Mouse (Mus musculus) stomach, embryonic 14.5 days (tissue): ENCODE measurements around the gene Slc9a2. TPM values are rescaled to one million over a fixed set of nuclear protein-coding genes. Genes with fewer than 3 reads are reported as not detected.

Experiments used
- ATAC-seq: fragments of 200-750 bp; cut with Nextera tagmentation; 2 replicates; pipeline ENCODE4 v1.8.0; 2017; ENCODE audit warnings: low read depth, moderate TSS enrichment; ENCODE audit not compliant: insufficient number of reproducible peaks, insufficient read depth, low FRiP score
- H3K27ac ChIP-seq: fragments of 300-500 bp; sonication (generic); 2 replicates; pipeline ENCODE4 v1.5.1; 2014; ENCODE audit warnings: mild to moderate bottlenecking, low read length, moderate library complexity, mixed read lengths
- H3K27me3 ChIP-seq: fragments of 300-500 bp; sonication (generic); 2 replicates; pipeline ENCODE4 v1.6.1; 2014; ENCODE audit warnings: low read length, control low read depth, mixed read lengths; ENCODE audit not compliant: control insufficient read depth, insufficient read depth
- H3K36me3 ChIP-seq: fragments of 300-500 bp; sonication (generic); 2 replicates; pipeline ENCODE4 v1.6.1; 2014; ENCODE audit warnings: mild to moderate bottlenecking, control low read depth, low read length, moderate library complexity, mixed read lengths; ENCODE audit not compliant: control insufficient read depth, insufficient read depth
- H3K4me1 ChIP-seq: fragments of 300-500 bp; sonication (generic); 2 replicates; pipeline ENCODE4 v1.6.1; 2014; ENCODE audit warnings: low read length, control low read depth, mixed read lengths; ENCODE audit not compliant: control insufficient read depth, insufficient read depth
- H3K4me2 ChIP-seq: fragments of 300-500 bp; sonication (generic); replicated peaks from 2 replicates; pipeline ENCODE4 v1.6.1; 2014; ENCODE audit warnings: low read depth, low read length, control low read depth
- H3K4me3 ChIP-seq: fragments of 300-500 bp; sonication (generic); 2 replicates; pipeline ENCODE4 v1.5.1; 2014; ENCODE audit warnings: low read depth, low read length, control low read depth
- H3K9ac ChIP-seq: fragments of 300-500 bp; sonication (generic); replicated peaks from 2 replicates; pipeline ENCODE4 v1.6.1; 2014; ENCODE audit warnings: low read depth, mild to moderate bottlenecking, control low read depth, low read length, moderate library complexity, mixed read lengths
- H3K9me3 ChIP-seq: fragments of 300-500 bp; sonication (generic); 2 replicates; pipeline ENCODE4 v1.6.1; 2016; ENCODE audit warnings: low read depth, low read length, control low read depth; ENCODE audit not compliant: control insufficient read depth
- WGBS: fragments of 180-500 bp; shearing (Covaris S2); extraction: QIAGEN DNeasy Blood & Tissue Kit; methylation state at CpG from one replicate; pipeline ENCODE4 v1.1.7; 2014; 5-methylcytosine and 5-hydroxymethylcytosine counted together
- polyA plus RNA-seq: library from polyadenylated mRNA; unstranded; fragments of >200 nt; fragmentation: Nextera tagmentation; extraction: Ambion mirVana; gene quantifications from 2 replicates; pipeline ENCODE4 v1.2.1, GENCODE M21; 2014

The Slc9a2 gene
- polyA plus RNA-seq, 1 experiment from 2014 or later, result 0.93 TPM

DNA sequence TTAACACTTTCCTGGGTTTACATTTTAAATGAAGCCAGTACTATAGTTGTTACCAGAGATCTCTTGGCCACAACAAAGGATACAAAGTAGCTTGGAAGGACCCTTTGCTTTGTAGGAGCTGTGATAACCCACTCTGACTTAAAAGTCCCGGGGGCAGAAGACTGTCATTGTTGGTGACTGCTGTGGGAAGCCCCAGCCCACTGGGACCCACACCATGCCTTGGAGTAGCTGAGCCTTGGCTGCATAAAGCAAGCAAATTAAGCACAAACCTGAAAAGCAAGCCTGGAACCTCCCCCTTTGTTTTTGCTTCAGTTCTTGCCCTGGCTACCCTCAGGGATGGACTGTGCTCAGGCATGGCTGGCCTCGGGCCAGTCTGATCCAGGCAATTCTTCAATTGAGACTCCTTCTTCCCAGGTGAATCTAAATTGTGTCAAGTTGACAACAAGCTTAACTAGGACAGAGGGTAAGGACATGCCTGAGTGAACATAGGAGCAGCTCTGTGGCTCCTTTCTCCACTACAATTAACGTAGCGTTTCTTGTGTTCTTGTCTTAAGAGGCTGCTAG, 89.0 kb downstream of the Slc9a2 start:
- no peaks in the 10 kb centered on the region for H3K27me3 ChIP-seq
- no peak overlapping the region for H3K4me2 ChIP-seq
- 72% methylated on average over 4 of the region's 4 CpGs for WGBS
- H3K9ac ChIP-seq, result no peak overlapping the region
- H3K9me3 ChIP-seq, result no peaks in the 10 kb centered on the region
- ATAC-seq, result no peak
- no peaks in the 10 kb centered on the region; the same call in 1 of the 2 replicates for H3K36me3 ChIP-seq
- no peak overlapping the region for H3K27ac ChIP-seq
- no peak overlapping the region for H3K4me3 ChIP-seq
- H3K4me1 ChIP-seq, result no peaks in the 10 kb centered on the region

DNA sequence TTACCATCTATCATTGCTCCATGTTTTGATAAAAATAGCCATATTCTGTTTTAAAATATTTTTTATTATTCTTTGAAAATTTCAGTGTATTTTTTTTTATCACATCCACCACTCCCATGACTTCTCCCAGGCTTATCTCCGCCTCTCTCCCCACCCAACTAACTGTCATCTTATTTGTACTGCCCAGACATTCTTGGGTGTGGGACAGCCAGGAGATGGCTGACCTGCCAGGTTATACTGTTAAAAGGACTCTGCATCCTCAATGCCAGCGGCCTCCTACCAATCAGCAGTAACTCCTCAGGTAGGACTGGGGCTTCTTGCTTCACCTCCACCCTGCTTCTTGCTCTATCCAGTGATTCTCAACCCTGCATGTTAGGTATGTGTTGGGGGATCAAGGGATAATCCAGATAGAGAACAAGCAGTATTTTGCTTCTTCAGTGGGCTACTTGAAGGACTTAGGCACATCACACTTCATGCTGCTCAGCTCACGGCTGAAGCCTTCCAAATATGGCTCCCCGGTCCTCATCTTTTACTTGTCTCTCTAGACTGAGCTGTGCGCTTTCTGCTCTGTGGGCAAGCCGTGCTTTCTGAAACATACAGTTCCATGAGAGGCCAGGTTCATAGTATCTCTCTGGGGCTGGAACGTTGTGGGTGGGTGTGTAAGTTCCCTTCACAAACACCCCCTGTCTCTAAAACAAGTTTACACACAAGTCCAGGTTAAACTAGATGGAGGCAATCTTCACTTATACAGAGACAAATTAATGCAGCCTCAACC, 91.0 kb downstream of the Slc9a2 start:
- ATAC-seq, result no peak
- H3K36me3 ChIP-seq, result no peaks in the 10 kb centered on the region; the same call in 1 of the 2 replicates
- 87% methylated on average over 7 of the region's 7 CpGs for WGBS

DNA sequence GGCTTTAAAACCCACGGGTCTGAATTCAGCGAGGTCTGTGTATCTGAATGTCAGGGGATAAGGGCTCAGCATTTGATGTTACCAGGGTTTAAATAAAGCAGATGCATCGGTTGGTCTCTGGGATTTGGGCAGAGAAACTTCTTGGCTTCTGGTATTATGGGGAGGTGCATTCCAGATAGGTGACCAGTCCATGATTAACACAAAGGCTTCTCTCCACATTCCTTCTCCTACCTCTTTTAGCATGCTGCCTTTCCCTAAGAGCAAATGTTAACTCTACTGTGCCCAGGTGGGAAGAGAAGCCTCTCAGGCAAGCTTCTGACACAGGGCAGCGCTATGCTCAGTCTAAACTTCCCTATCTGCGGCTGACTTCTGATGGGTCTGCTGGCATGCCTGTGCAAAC, 92.9 kb downstream of the Slc9a2 start:
- Histone ChIP-seq H3K27ac (no peak overlapping the region), H3K27me3 (no peaks in the 10 kb centered on the region), H3K4me3 (no peak overlapping the region), H3K4me2 (no peak overlapping the region), H3K9ac (no peak overlapping the region), H3K36me3 (no peaks in the 10 kb centered on the region; the same call in 1 of the 2 replicates), H3K9me3 (no peaks in the 10 kb centered on the region), H3K4me1 (no peaks in the 10 kb centered on the region)
- no peak for ATAC-seq
- WGBS, result 82% methylated on average over 5 of the region's 5 CpGs

More for the DNA sequence above, 91.0 kb downstream of the Slc9a2 start:
- no peak overlapping the region for H3K27ac ChIP-seq
- no peak overlapping the region for H3K9ac ChIP-seq
- no peaks in the 10 kb centered on the region for H3K27me3 ChIP-seq
- no peaks in the 10 kb centered on the region for H3K4me1 ChIP-seq
- H3K4me2 ChIP-seq, result no peak overlapping the region
- no peaks in the 10 kb centered on the region for H3K9me3 ChIP-seq
- no peak overlapping the region for H3K4me3 ChIP-seq

DNA sequence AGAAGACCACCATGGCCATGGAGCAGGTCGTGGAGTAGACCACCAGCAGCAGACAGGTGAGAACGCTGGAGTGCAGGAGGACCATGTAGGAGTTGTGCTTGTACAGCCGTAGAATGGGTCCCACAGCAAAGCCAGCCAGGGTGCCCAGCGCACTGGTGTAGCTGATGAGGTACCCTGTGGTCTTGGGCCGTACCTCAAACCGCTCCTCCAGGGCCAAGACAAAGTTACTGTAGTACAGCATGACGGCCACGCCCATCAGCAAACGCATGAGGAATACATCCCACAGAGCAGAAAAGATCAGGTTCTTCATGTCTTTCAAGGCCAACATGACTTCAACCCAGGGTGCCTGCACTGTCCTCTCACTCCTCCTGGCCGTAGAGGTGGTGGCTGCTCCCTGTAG, 93.7 kb downstream of the Slc9a2 start:
- no peak overlapping the region for H3K27ac ChIP-seq
- H3K9me3 ChIP-seq, result peaks cover 4% of the 10 kb centered on the region; the same call in 1 of the 2 replicates
- no peak overlapping the region for H3K4me3 ChIP-seq
- no peaks in the 10 kb centered on the region for H3K4me1 ChIP-seq
- H3K36me3 ChIP-seq, result no peaks in the 10 kb centered on the region; the same call in 1 of the 2 replicates
- H3K27me3 ChIP-seq, result no peaks in the 10 kb centered on the region
- 94% methylated on average over 10 of the region's 10 CpGs for WGBS
- H3K4me2 ChIP-seq, result no peak overlapping the region
- H3K9ac ChIP-seq, result no peak overlapping the region
- ATAC-seq, result no peak; the same call in 1 of the 2 replicates

DNA sequence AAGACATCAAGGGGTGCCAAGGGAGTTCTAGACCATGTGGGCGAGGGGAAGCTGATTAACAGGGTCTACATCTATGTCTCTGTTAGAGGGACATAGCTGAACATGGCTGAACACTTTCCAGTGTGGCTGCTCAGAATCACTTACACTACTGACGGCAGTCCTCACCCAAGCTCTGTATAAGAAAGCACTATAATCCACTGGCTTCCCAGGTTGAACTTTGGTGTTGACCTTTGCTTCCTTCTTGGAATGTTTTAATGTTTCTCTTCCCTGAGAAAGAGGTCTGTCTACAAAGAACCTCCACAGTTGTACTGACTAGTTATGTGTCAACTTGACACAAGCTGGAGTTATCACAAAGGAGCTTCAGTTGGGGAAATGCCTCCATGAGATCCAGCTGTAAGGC, 95.7 kb downstream of the Slc9a2 start:
- no peaks in the 10 kb centered on the region for H3K27me3 ChIP-seq
- no peaks in the 10 kb centered on the region; the same call in 1 of the 2 replicates for H3K36me3 ChIP-seq
- no peaks in the 10 kb centered on the region for H3K4me1 ChIP-seq
- H3K9me3 ChIP-seq, result peaks cover 10% of the 10 kb centered on the region; the same call in 1 of the 2 replicates
- ATAC-seq, result no peak
- WGBS, result 60% methylated on average over 2 of the region's 2 CpGs
- no peak overlapping the region for H3K4me2 ChIP-seq
- H3K27ac ChIP-seq, result no peak overlapping the region
- no peak overlapping the region for H3K4me3 ChIP-seq
- no peak overlapping the region for H3K9ac ChIP-seq

DNA sequence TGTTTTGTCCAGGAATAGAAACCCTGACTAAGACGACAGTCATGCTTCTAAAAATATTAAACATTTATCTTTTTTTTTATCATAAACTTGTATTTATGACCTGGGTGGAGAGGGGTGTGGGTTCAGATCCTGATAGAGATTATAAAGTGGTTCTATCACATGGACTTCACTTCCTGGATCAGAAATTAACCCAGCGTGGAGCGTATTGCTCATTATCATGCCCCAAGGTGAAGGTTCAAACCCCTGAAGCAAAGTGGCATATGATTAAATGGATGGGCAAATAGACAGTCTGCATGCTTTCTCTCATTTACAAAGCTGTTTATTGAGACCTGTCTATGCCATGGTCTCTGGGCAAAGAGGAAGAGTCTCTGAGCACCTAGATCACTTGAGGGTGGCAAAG, 96.4 kb downstream of the Slc9a2 start:
- H3K27me3 ChIP-seq, result no peaks in the 10 kb centered on the region
- H3K9ac ChIP-seq, result no peak overlapping the region
- no peak overlapping the region for H3K4me2 ChIP-seq
- no peak for ATAC-seq
- 90% methylated on average over 3 of the region's 3 CpGs for WGBS
- H3K4me3 ChIP-seq, result no peak overlapping the region
- no peaks in the 10 kb centered on the region; the same call in 1 of the 2 replicates for H3K36me3 ChIP-seq
- H3K4me1 ChIP-seq, result no peaks in the 10 kb centered on the region
- no peak overlapping the region for H3K27ac ChIP-seq
- H3K9me3 ChIP-seq, result peaks cover 10% of the 10 kb centered on the region; the same call in 1 of the 2 replicates

DNA sequence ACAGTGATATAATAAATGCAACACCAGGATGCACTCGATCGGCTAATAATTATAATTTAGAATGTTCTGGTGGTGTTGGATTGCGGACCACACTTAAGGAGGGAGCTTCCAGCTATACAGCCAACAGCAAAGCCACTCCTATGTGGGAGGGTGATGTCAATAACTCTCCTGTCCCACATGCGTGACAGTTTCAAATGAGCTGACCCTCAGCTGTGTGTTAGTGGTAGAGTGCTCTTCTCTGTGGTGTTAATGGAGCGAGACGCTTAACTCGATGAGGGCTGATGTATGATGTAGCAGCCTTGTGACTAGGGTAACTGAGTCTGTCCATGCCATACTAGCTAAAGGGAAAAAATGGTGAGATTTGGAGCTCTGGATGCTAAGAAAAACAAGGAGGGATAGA, 103.1 kb downstream of the Slc9a2 start:
- WGBS, result 92% methylated on average over 7 of the region's 7 CpGs
- peaks cover 10% of the 10 kb centered on the region; the same call in 1 of the 2 replicates for H3K9me3 ChIP-seq
- no peaks in the 10 kb centered on the region for H3K27me3 ChIP-seq
- no peaks in the 10 kb centered on the region for H3K4me1 ChIP-seq
- H3K27ac ChIP-seq, result no peak overlapping the region
- H3K9ac ChIP-seq, result no peak overlapping the region
- H3K4me2 ChIP-seq, result no peak overlapping the region
- H3K4me3 ChIP-seq, result no peak overlapping the region
- H3K36me3 ChIP-seq, result no peaks in the 10 kb centered on the region
- ATAC-seq, result no peak

DNA sequence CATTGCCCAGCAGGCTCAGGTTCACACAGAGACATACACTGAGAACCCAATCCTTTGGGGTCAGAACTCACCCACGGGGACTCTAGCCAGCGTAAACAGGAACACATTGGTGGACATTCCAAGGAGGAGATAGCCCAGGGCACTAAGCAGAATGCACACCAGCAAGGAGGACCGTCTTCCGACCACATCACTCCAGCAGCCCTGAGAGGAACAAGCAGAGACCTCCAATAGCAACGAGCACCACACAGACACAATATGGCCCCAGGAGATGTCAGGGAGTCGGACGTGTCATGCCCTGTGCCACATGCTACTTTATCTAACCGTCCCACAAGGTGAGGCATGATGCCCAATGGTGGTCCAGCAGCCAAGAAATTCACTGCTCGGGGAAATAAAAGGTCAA, 103.9 kb downstream of the Slc9a2 start:
- H3K4me2 ChIP-seq, result no peak overlapping the region
- no peak overlapping the region for H3K27ac ChIP-seq
- no peak overlapping the region for H3K9ac ChIP-seq
- 86% methylated on average over 9 of the region's 9 CpGs for WGBS
- no peak for ATAC-seq
- 0 out of 2 replicates have a peak, but pooled peaks cover 3% of the 10 kb centered on the region for H3K9me3 ChIP-seq
- H3K4me1 ChIP-seq, result no peaks in the 10 kb centered on the region
- H3K4me3 ChIP-seq, result no peak overlapping the region
- H3K27me3 ChIP-seq, result no peaks in the 10 kb centered on the region
- no peaks in the 10 kb centered on the region for H3K36me3 ChIP-seq
